Mouse (Mus musculus): ENCODE results near the gene Arhgef25. TPM values are rescaled to one million over a fixed set of nuclear protein-coding genes. Genes with fewer than 3 reads are reported as not detected.

Arhgef25 gene
- polyA plus RNA-seq, 1 experiment from 2014 or later = not detected

GRCm38 (mm10) chr10:127213704-127214421 lies 24.0 kb upstream of the Arhgef25 start:
- Histone ChIP-seq H3K27ac (no peak overlapping the region), H3K79me2 (ENCODE audit: inconsistent target) (peaks cover 20% of the 10 kb centered on the region), H3K36me3 (ENCODE audit: inconsistent target) (0 out of 2 replicates have a peak, but pooled peaks cover under 1% of the 10 kb centered on the region), H3K4me3 (ENCODE audit: inconsistent target) (no peak overlapping the region)
- 88% methylated on average over 6 of the region's 13 CpGs for WGBS (ENCODE audit: missing documents)

- no peak overlapping the region for H3K4me3 ChIP-seq (ENCODE audit: inconsistent target)
- WGBS (ENCODE audit: missing documents) = 85% methylated on average over 8 of the region's 8 CpGs
- H3K27ac ChIP-seq = no peak overlapping the region
- 0 out of 2 replicates have a peak, but pooled peaks cover 6% of the 10 kb centered on the region for H3K36me3 ChIP-seq (ENCODE audit: inconsistent target)
- peaks cover 20% of the 10 kb centered on the region for H3K79me2 ChIP-seq (ENCODE audit: inconsistent target)
These were observed 23.4 kb upstream of the Arhgef25 start for GRCm38 (mm10) chr10:127213272-127213671.

- no peak within 1 kb of the TSS for H3K27ac ChIP-seq
- WGBS (ENCODE audit: missing documents) = 0% methylated on average over 35 of the region's 47 CpGs
- peak within 1 kb of the TSS; percentile 57 for H3K4me3 ChIP-seq (ENCODE audit: inconsistent target)
- H3K36me3 ChIP-seq (ENCODE audit: inconsistent target) = peaks cover 16% of the 10 kb centered on the region; the same call in 1 of the 2 replicates
- H3K79me2 ChIP-seq (ENCODE audit: inconsistent target) = peaks cover 20% of the 10 kb centered on the region
These were observed 21.6 kb upstream of the Arhgef25 start, which contains the start of gene Pip4k2c for GRCm38 (mm10) chr10:127211414-127211854. Gene Pip4k2c, minus strand, starts transcription at chr10:127211585.

- H3K36me3 ChIP-seq (ENCODE audit: inconsistent target) = peaks cover 17% of the 10 kb centered on the region; the same call in 1 of the 2 replicates
- H3K27ac ChIP-seq = no peak overlapping the region
- WGBS (ENCODE audit: missing documents) = 1% methylated on average over 25 of the region's 25 CpGs
- H3K79me2 ChIP-seq (ENCODE audit: inconsistent target) = peaks cover 20% of the 10 kb centered on the region
- H3K4me3 ChIP-seq (ENCODE audit: inconsistent target) = peak overlapping the region; percentile 57
These were observed 21.1 kb upstream of the Arhgef25 start for GRCm38 (mm10) chr10:127210961-127211405.

GRCm38 (mm10) chr10:127209928-127210570 lies 20.2 kb upstream of the Arhgef25 start:
- Histone ChIP-seq H3K36me3 (ENCODE audit: inconsistent target) (peaks cover 27% of the 10 kb centered on the region), H3K79me2 (ENCODE audit: inconsistent target) (peaks cover 20% of the 10 kb centered on the region), H3K4me3 (ENCODE audit: inconsistent target) (peak overlapping the region; percentile 57), H3K27ac (no peak overlapping the region)
- 94% methylated on average over 13 of the region's 13 CpGs for WGBS (ENCODE audit: missing documents)

- Histone ChIP-seq H3K79me2 (ENCODE audit: inconsistent target) (peaks cover 20% of the 10 kb centered on the region), H3K36me3 (ENCODE audit: inconsistent target) (peaks cover 38% of the 10 kb centered on the region), H3K4me3 (ENCODE audit: inconsistent target) (no peak overlapping the region), H3K27ac (no peak overlapping the region)
- WGBS (ENCODE audit: missing documents) = 98% methylated on average over 4 of the region's 4 CpGs
These were observed 19.0 kb upstream of the Arhgef25 start for GRCm38 (mm10) chr10:127208921-127209320.

- peaks cover 13% of the 10 kb centered on the region for H3K79me2 ChIP-seq (ENCODE audit: inconsistent target)
- no peak overlapping the region for H3K27ac ChIP-seq
- WGBS (ENCODE audit: missing documents) = 92% methylated on average over 10 of the region's 10 CpGs
- no peak overlapping the region for H3K4me3 ChIP-seq (ENCODE audit: inconsistent target)
- peaks cover 63% of the 10 kb centered on the region for H3K36me3 ChIP-seq (ENCODE audit: inconsistent target)
These were observed 15.5 kb upstream of the Arhgef25 start for GRCm38 (mm10) chr10:127205373-127205772.

GRCm38 (mm10) chr10:127204589-127204988 lies 14.7 kb upstream of the Arhgef25 start:
- no peak overlapping the region for H3K4me3 ChIP-seq (ENCODE audit: inconsistent target)

GRCm38 (mm10) chr10:127203106-127203505 lies 13.2 kb upstream of the Arhgef25 start:
- WGBS (ENCODE audit: missing documents) = 93% methylated on average over 3 of the region's 3 CpGs
- Histone ChIP-seq H3K4me3 (ENCODE audit: inconsistent target) (no peak overlapping the region), H3K79me2 (ENCODE audit: inconsistent target) (no peaks in the 10 kb centered on the region), H3K36me3 (ENCODE audit: inconsistent target) (peaks cover 75% of the 10 kb centered on the region), H3K27ac (no peak overlapping the region)

More at GRCm38 (mm10) chr10:127204589-127204988, 14.7 kb upstream of the Arhgef25 start:
- WGBS (ENCODE audit: missing documents) = 84% methylated on average over 5 of the region's 5 CpGs
- Histone ChIP-seq H3K27ac (no peak overlapping the region), H3K36me3 (ENCODE audit: inconsistent target) (peaks cover 70% of the 10 kb centered on the region), H3K79me2 (ENCODE audit: inconsistent target) (peaks cover 5% of the 10 kb centered on the region; the same call in 1 of the 2 replicates)

- H3K79me2 ChIP-seq (ENCODE audit: inconsistent target) = no peaks in the 10 kb centered on the region
- no peak overlapping the region for H3K27ac ChIP-seq
- peaks cover 58% of the 10 kb centered on the region for H3K36me3 ChIP-seq (ENCODE audit: inconsistent target)
- 90% methylated on average over 8 of the region's 8 CpGs for WGBS (ENCODE audit: missing documents)
- no peak overlapping the region for H3K4me3 ChIP-seq (ENCODE audit: inconsistent target)
These were observed 10.4 kb upstream of the Arhgef25 start for GRCm38 (mm10) chr10:127200279-127200678.

- Histone ChIP-seq H3K27ac (no peak overlapping the region), H3K4me3 (ENCODE audit: inconsistent target) (no peak overlapping the region), H3K79me2 (ENCODE audit: inconsistent target) (no peaks in the 10 kb centered on the region), H3K36me3 (ENCODE audit: inconsistent target) (peaks cover 50% of the 10 kb centered on the region)
- WGBS (ENCODE audit: missing documents) = 90% methylated on average over 11 of the region's 11 CpGs
These were observed 9.6 kb upstream of the Arhgef25 start for GRCm38 (mm10) chr10:127199474-127199873.

- Histone ChIP-seq H3K79me2 (ENCODE audit: inconsistent target) (no peaks in the 10 kb centered on the region), H3K4me3 (ENCODE audit: inconsistent target) (no peak overlapping the region), H3K36me3 (ENCODE audit: inconsistent target) (peaks cover 46% of the 10 kb centered on the region), H3K27ac (no peak overlapping the region)
- WGBS (ENCODE audit: missing documents) = 86% methylated on average over 5 of the region's 5 CpGs
These were observed 9.2 kb upstream of the Arhgef25 start for GRCm38 (mm10) chr10:127199068-127199467.

GRCm38 (mm10) chr10:127198492-127198891 lies 8.6 kb upstream of the Arhgef25 start:
- peaks cover 41% of the 10 kb centered on the region for H3K36me3 ChIP-seq (ENCODE audit: inconsistent target)

GRCm38 (mm10) chr10:127197505-127198110 lies 7.7 kb upstream of the Arhgef25 start:
- H3K27ac ChIP-seq = no peak overlapping the region
- H3K4me3 ChIP-seq (ENCODE audit: inconsistent target) = no peak overlapping the region
- no peaks in the 10 kb centered on the region for H3K79me2 ChIP-seq (ENCODE audit: inconsistent target)
- 97% methylated on average over 11 of the region's 11 CpGs for WGBS (ENCODE audit: missing documents)
- H3K36me3 ChIP-seq (ENCODE audit: inconsistent target) = peaks cover 32% of the 10 kb centered on the region

More at GRCm38 (mm10) chr10:127198492-127198891, 8.6 kb upstream of the Arhgef25 start:
- Histone ChIP-seq H3K4me3 (ENCODE audit: inconsistent target) (no peak overlapping the region), H3K27ac (no peak overlapping the region), H3K79me2 (ENCODE audit: inconsistent target) (no peaks in the 10 kb centered on the region)
- WGBS (ENCODE audit: missing documents) = 85% methylated on average over 2 of the region's 2 CpGs

All from macrophage (primary cell).